Mouse (Mus musculus): ENCODE measurements around the gene Arhgef25. TPM values are rescaled to one million over a fixed set of nuclear protein-coding genes. Genes with fewer than 3 reads are reported as not detected.
A peak's percentile ranks its signal among the peaks of the same experiment; 100 is the strongest.

The Arhgef25 gene
- polyA plus RNA-seq, 1 experiment: 31.8 TPM

- no peak overlapping the region for H3ac ChIP-seq (ENCODE audit: control insufficient read depth, insufficient read length, low read depth)
- H3K79me2 ChIP-seq (ENCODE audit: control insufficient read depth, insufficient read depth): no peaks in the 10 kb centered on the region
- H3K36me3 ChIP-seq (ENCODE audit: control insufficient read depth, insufficient read depth): no peaks in the 10 kb centered on the region
- H3K4me3 ChIP-seq (ENCODE audit: insufficient read depth, poor library complexity, severe bottlenecking): no peak overlapping the region
- peaks cover 34% of the 10 kb centered on the region for H3K27me3 ChIP-seq (ENCODE audit: control insufficient read depth, insufficient read depth, insufficient read length)
- no peak for TF ChIP-seq FOSL1 (IDR thresholded peaks at IDR 0.05; ENCODE audit: insufficient read depth, low read length, poor library complexity, severe bottlenecking)
- H3K79me3 ChIP-seq (ENCODE audit: low read depth): no peaks in the 10 kb centered on the region
Measured at GRCm38 (mm10) chr10:127230693-127231092, 40.8 kb upstream of the Arhgef25 start.

DNA sequence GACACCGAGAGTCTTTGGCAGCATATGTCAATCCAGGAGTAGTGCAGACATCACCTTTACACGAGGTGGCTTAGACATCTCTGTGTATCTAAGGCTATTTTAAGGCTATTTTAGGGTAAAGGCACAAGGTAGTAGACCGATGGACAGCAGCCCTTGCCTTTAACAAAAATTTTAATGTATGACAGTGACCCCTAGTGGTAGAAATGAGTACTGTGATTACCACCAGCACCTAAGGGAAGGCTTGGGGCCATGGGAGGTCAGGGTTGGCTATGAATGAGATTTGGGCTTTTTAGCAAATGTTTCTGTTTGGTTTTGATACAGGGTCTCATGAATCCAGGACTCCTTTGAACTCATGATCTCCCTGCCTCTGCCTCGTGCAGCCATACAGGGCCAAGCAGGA lies 39.0 kb upstream of the Arhgef25 start:
- Histone ChIP-seq H3K79me2 (ENCODE audit: control insufficient read depth, insufficient read depth) (no peaks in the 10 kb centered on the region), H3K4me3 (ENCODE audit: insufficient read depth, poor library complexity, severe bottlenecking) (no peak overlapping the region), H3ac (ENCODE audit: control insufficient read depth, insufficient read length, low read depth) (no peak overlapping the region), H3K27me3 (ENCODE audit: control insufficient read depth, insufficient read depth, insufficient read length) (peaks cover 28% of the 10 kb centered on the region), H3K79me3 (ENCODE audit: low read depth) (no peaks in the 10 kb centered on the region), H3K36me3 (ENCODE audit: control insufficient read depth, insufficient read depth) (no peaks in the 10 kb centered on the region)
- TF ChIP-seq FOSL1 (IDR thresholded peaks at IDR 0.05; ENCODE audit: insufficient read depth, low read length, poor library complexity, severe bottlenecking): no peak
- TF ChIP-seq MAX (IDR thresholded peaks at IDR 0.05): no peak
- peak; percentile 38 for TF ChIP-seq CTCF (IDR thresholded peaks at IDR 0.05; ENCODE audit: control insufficient read depth, insufficient read depth, insufficient read length)

- Histone ChIP-seq H3K27me3 (ENCODE audit: control insufficient read depth, insufficient read depth, insufficient read length) (peaks cover 32% of the 10 kb centered on the region), H3K4me3 (ENCODE audit: insufficient read depth, poor library complexity, severe bottlenecking) (no peak overlapping the region), H3K79me3 (ENCODE audit: low read depth) (no peaks in the 10 kb centered on the region), H3K36me3 (ENCODE audit: control insufficient read depth, insufficient read depth) (no peaks in the 10 kb centered on the region), H3K79me2 (ENCODE audit: control insufficient read depth, insufficient read depth) (no peaks in the 10 kb centered on the region), H3ac (ENCODE audit: control insufficient read depth, insufficient read length, low read depth) (no peak overlapping the region)
- TF ChIP-seq MYOG (IDR thresholded peaks at IDR 0.05; ENCODE audit: control insufficient read depth, extremely low read depth, insufficient read length): no peak
- no peak for TF ChIP-seq MAX (IDR thresholded peaks at IDR 0.05)
- no peak for TF ChIP-seq CTCF (IDR thresholded peaks at IDR 0.05; ENCODE audit: control insufficient read depth, insufficient read depth, insufficient read length)
- TF ChIP-seq CEBPB (IDR thresholded peaks at IDR 0.05; ENCODE audit: low read depth): no peak
- TF ChIP-seq MYOD1 (IDR thresholded peaks at IDR 0.05; ENCODE audit: control insufficient read depth, insufficient read length, low read depth): no peak
- TF ChIP-seq FOSL1 (IDR thresholded peaks at IDR 0.05; ENCODE audit: insufficient read depth, low read length, poor library complexity, severe bottlenecking): no peak
Measured at GRCm38 (mm10) chr10:127227163-127227562, 37.3 kb upstream of the Arhgef25 start.

DNA sequence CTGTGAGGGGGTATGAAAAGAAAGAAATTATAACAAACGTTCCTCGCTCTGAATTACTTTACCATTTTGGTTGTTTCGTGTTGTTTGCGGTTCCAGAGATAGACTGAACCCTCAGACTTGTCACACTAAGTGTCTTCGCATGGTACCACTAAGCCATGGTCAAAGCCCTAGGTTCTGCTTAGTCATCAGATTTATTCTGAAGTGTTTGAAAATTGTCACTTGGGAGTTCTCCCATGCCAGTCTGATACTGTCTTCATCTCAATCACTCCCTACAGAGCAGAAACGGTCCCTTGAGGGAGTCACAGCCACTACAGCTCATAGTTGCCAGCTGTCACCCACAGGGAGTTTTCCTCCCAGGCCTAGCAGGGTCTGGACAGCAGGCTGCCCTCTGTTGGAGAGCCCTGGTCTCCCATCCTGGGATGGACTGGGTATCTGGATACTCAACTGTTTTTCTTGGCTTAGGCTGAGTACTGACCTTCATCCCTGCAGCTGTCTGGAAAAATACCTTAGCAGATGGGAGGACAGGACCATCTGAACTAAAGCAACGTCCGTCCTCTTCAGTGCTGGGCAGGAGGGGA lies 36.5 kb upstream of the Arhgef25 start:
- TF ChIP-seq USF1 (IDR thresholded peaks at IDR 0.05; ENCODE audit: low read depth): no peak
- peak; percentile 49 for TF ChIP-seq CTCF (IDR thresholded peaks at IDR 0.05; ENCODE audit: control insufficient read depth, insufficient read depth, insufficient read length)
- Histone ChIP-seq H3K4me3 (ENCODE audit: insufficient read depth, poor library complexity, severe bottlenecking) (no peak overlapping the region), H3K79me2 (ENCODE audit: control insufficient read depth, insufficient read depth) (no peaks in the 10 kb centered on the region), H3K79me3 (ENCODE audit: low read depth) (no peaks in the 10 kb centered on the region), H3K27me3 (ENCODE audit: control insufficient read depth, insufficient read depth, insufficient read length) (peaks cover 28% of the 10 kb centered on the region), H3K36me3 (ENCODE audit: control insufficient read depth, insufficient read depth) (no peaks in the 10 kb centered on the region), H3ac (ENCODE audit: control insufficient read depth, insufficient read length, low read depth) (no peak overlapping the region)

DNA sequence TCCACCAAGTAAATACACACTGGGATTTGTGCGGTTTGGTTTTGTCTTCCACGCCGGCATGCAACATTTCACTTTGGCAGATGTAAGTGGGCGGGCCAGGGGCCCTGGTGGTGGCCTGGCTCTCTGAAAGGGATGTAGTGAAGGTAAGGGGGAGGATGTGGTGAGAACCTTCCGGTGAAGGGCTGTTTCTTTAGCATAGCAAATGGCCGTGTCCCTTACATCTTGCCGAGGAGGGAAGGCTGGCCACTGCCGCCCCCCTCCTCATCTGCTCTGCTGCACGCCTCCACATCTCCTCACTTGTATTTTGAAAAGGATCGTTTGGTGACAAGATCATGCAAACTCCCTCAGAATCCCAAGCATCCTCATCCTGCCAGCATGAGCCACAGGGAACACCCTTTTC lies 35.8 kb upstream of the Arhgef25 start:
- no peak for TF ChIP-seq USF1 (IDR thresholded peaks at IDR 0.05; ENCODE audit: low read depth)
- no peak for TF ChIP-seq FOSL1 (IDR thresholded peaks at IDR 0.05; ENCODE audit: insufficient read depth, low read length, poor library complexity, severe bottlenecking)
- TF ChIP-seq CEBPB (IDR thresholded peaks at IDR 0.05; ENCODE audit: low read depth): no peak
- TF ChIP-seq MYOD1 (IDR thresholded peaks at IDR 0.05; ENCODE audit: control insufficient read depth, insufficient read length, low read depth): no peak
- no peak for TF ChIP-seq MYOG (IDR thresholded peaks at IDR 0.05; ENCODE audit: control insufficient read depth, extremely low read depth, insufficient read length)
- no peak for TF ChIP-seq MAX (IDR thresholded peaks at IDR 0.05)
- no peaks in the 10 kb centered on the region for H3K79me2 ChIP-seq (ENCODE audit: control insufficient read depth, insufficient read depth)
- no peaks in the 10 kb centered on the region for H3K36me3 ChIP-seq (ENCODE audit: control insufficient read depth, insufficient read depth)
- no peak overlapping the region for H3K4me3 ChIP-seq (ENCODE audit: insufficient read depth, poor library complexity, severe bottlenecking)
- no peak overlapping the region for H3ac ChIP-seq (ENCODE audit: control insufficient read depth, insufficient read length, low read depth)
- H3K27me3 ChIP-seq (ENCODE audit: control insufficient read depth, insufficient read depth, insufficient read length): peaks cover 21% of the 10 kb centered on the region
- H3K79me3 ChIP-seq (ENCODE audit: low read depth): no peaks in the 10 kb centered on the region

- H3K79me3 ChIP-seq (ENCODE audit: low read depth): no peaks in the 10 kb centered on the region
- TF ChIP-seq MYOD1 (IDR thresholded peaks at IDR 0.05; ENCODE audit: control insufficient read depth, insufficient read length, low read depth) (no peak), FOSL1 (IDR thresholded peaks at IDR 0.05; ENCODE audit: insufficient read depth, low read length, poor library complexity, severe bottlenecking) (no peak), MYOG (IDR thresholded peaks at IDR 0.05; ENCODE audit: control insufficient read depth, extremely low read depth, insufficient read length) (no peak), CEBPB (IDR thresholded peaks at IDR 0.05; ENCODE audit: low read depth) (no peak)
- no peak overlapping the region for H3K4me3 ChIP-seq (ENCODE audit: insufficient read depth, poor library complexity, severe bottlenecking)
- peaks cover 18% of the 10 kb centered on the region for H3K27me3 ChIP-seq (ENCODE audit: control insufficient read depth, insufficient read depth, insufficient read length)
- no peaks in the 10 kb centered on the region for H3K79me2 ChIP-seq (ENCODE audit: control insufficient read depth, insufficient read depth)
- no peak overlapping the region for H3ac ChIP-seq (ENCODE audit: control insufficient read depth, insufficient read length, low read depth)
- no peaks in the 10 kb centered on the region for H3K36me3 ChIP-seq (ENCODE audit: control insufficient read depth, insufficient read depth)
Measured at GRCm38 (mm10) chr10:127225213-127225612, 35.3 kb upstream of the Arhgef25 start.
